In genomic region chr11:82423521-82423920, GRCm38 (mm10) we compare ENCODE assay signal across 20 mouse cellular contexts. TPM values are rescaled to one million over a fixed set of nuclear protein-coding genes. Genes with fewer than 3 reads are reported as not detected.
DNase-seq lines count a peak whose midpoint lies in the region; ATAC-seq lines count a peak whose summit lies in the region.
"Had no signal": no experiment of that assay in that cellular context is flagged by ENCODE, and none has a peak within 500 bp of the region (broad histone marks: within the 10 kb centered on the region; RNA-seq: fewer than 3 reads in every experiment).

No protein-coding gene starts in this region.

- peak overlapping the region; percentile 45; the same call in 1 of the 2 replicates for H3K27ac ChIP-seq in hindbrain, embryonic 10.5 days
- H3K27ac ChIP-seq in hindbrain, embryonic 14.5 days: no peak overlapping the region
- peak overlapping the region; percentile 38; the same call in 1 of the 2 replicates for H3K27ac ChIP-seq in neural tube, embryonic 13.5 days (replicated peaks)
- no peak overlapping the region; the same call in 1 of the 2 replicates for H3K27ac ChIP-seq in embryonic facial prominence, embryonic 10.5 days (replicated peaks)
- H3K27ac ChIP-seq: heart, adult 2 months; heart, embryonic 15.5 days; hindbrain, embryonic 15.5 days had no signal

- ATAC-seq in hindbrain, embryonic 14.5 days (ENCODE audit: low FRiP score): no peak
- ATAC-seq in neural tube, embryonic 13.5 days (ENCODE audit: low read depth): no peak
- ATAC-seq: forebrain, embryonic 14.5 days had no signal

- no peak overlapping the region for H3K4me3 ChIP-seq in hindbrain, embryonic 10.5 days
- H3K4me3 ChIP-seq in hindbrain, embryonic 14.5 days (replicated peaks; ENCODE audit: low read length): no peak overlapping the region
- no peak overlapping the region for H3K4me3 ChIP-seq in neural tube, embryonic 13.5 days
- no peak overlapping the region for H3K4me3 ChIP-seq in embryonic facial prominence, embryonic 10.5 days
- H3K4me3 ChIP-seq: heart, adult 2 months; heart, embryonic 15.5 days; hindbrain, embryonic 15.5 days had no signal

- H3K36me3 ChIP-seq in hindbrain, embryonic 10.5 days: no peaks in the 10 kb centered on the region
- H3K36me3 ChIP-seq in hindbrain, embryonic 14.5 days (replicated peaks; ENCODE audit: control insufficient read depth, insufficient read depth): no peaks in the 10 kb centered on the region
- H3K36me3 ChIP-seq in neural tube, embryonic 13.5 days: no peaks in the 10 kb centered on the region
- no peaks in the 10 kb centered on the region for H3K36me3 ChIP-seq in embryonic facial prominence, embryonic 10.5 days (replicated peaks)
- H3K36me3 ChIP-seq: heart, embryonic 15.5 days; hindbrain, embryonic 15.5 days had no signal

- peaks cover 81% of the 10 kb centered on the region for H3K27me3 ChIP-seq in hindbrain, embryonic 10.5 days (ENCODE audit: insufficient read depth, poor library complexity, severe bottlenecking)
- H3K27me3 ChIP-seq in hindbrain, embryonic 14.5 days (ENCODE audit: control insufficient read depth, insufficient read depth, low read length): 0 out of 2 replicates have a peak, but pooled peaks cover 4% of the 10 kb centered on the region
- no peaks in the 10 kb centered on the region for H3K27me3 ChIP-seq in neural tube, embryonic 13.5 days
- H3K27me3 ChIP-seq in embryonic facial prominence, embryonic 10.5 days (replicated peaks; ENCODE audit: low read depth, poor library complexity, severe bottlenecking): peaks cover 59% of the 10 kb centered on the region
- H3K27me3 ChIP-seq: heart, embryonic 15.5 days; hindbrain, embryonic 15.5 days had no signal

- peak; percentile 55 for DNase-seq in hindbrain, embryonic 10.5 days (ENCODE audit: low spot score)
- DNase-seq in hindbrain, embryonic 14.5 days (ENCODE audit: low spot score): no peak
- no peak for DNase-seq in neural tube, embryonic 10.5 days (ENCODE audit: extremely low spot score, low spot score)
- peak; percentile 55 for DNase-seq in embryonic facial prominence, embryonic 10.5 days (ENCODE audit: low spot score)
- DNase-seq in lung, postnatal 4 days: no peak
- no peak for DNase-seq in liver
- DNase-seq in cerebellum, adult 11-12 months: no peak
- DNase-seq: adrenal gland, postnatal 10 days; cerebellum, adult 18-20 months; cerebellum, adult 9-11 months; cerebellum, postnatal 36 days; gastrocnemius, postnatal 14 days; heart, adult 2 months; heart, postnatal 14 days had no signal

- H3K4me1 ChIP-seq in hindbrain, embryonic 10.5 days (replicated peaks): peaks cover 56% of the 10 kb centered on the region
- 0 out of 2 replicates have a peak, but pooled peaks cover 10% of the 10 kb centered on the region for H3K4me1 ChIP-seq in hindbrain, embryonic 14.5 days (replicated peaks; ENCODE audit: control insufficient read depth, insufficient read depth, low read length)
- peaks cover 22% of the 10 kb centered on the region for H3K4me1 ChIP-seq in neural tube, embryonic 13.5 days (replicated peaks)
- peaks cover 60% of the 10 kb centered on the region for H3K4me1 ChIP-seq in embryonic facial prominence, embryonic 10.5 days
- H3K4me1 ChIP-seq: heart, embryonic 15.5 days had no signal

- WGBS in hindbrain, embryonic 10.5 days: 15% methylated on average over 4 of the region's 4 CpGs
- WGBS in hindbrain, embryonic 14.5 days: 26% methylated on average over 4 of the region's 4 CpGs
- WGBS in neural tube, embryonic 13.5 days: 43% methylated on average over 4 of the region's 4 CpGs
- WGBS in embryonic facial prominence, embryonic 10.5 days: 14% methylated on average over 4 of the region's 4 CpGs

- H3K9me3 ChIP-seq in hindbrain, embryonic 10.5 days: no peaks in the 10 kb centered on the region
- H3K9me3 ChIP-seq in hindbrain, embryonic 14.5 days (ENCODE audit: control insufficient read depth, low read length): no peaks in the 10 kb centered on the region
- H3K9me3 ChIP-seq in neural tube, embryonic 13.5 days: no peaks in the 10 kb centered on the region
- H3K9me3 ChIP-seq in embryonic facial prominence, embryonic 10.5 days: no peaks in the 10 kb centered on the region
- H3K9me3 ChIP-seq: heart, embryonic 15.5 days; hindbrain, embryonic 15.5 days had no signal

- no peak overlapping the region for H3K4me2 ChIP-seq in hindbrain, embryonic 14.5 days (replicated peaks)
- H3K4me2 ChIP-seq in neural tube, embryonic 13.5 days: no peak overlapping the region
- H3K4me2 ChIP-seq: heart, embryonic 11.5 days; heart, embryonic 15.5 days; hindbrain, embryonic 15.5 days had no signal

- H3K9ac ChIP-seq in hindbrain, embryonic 14.5 days: no peak overlapping the region
- no peak overlapping the region for H3K9ac ChIP-seq in neural tube, embryonic 13.5 days
- H3K9ac ChIP-seq: heart, embryonic 15.5 days; hindbrain, embryonic 15.5 days had no signal

RNA-seq across cellular contexts. Expression of gene Tmem132e, which starts 34.8 kb away (rescaled TPM):
- 1.4 and 1.7 TPM in 2 replicates for polyA plus RNA-seq in hindbrain, embryonic 10.5 days (2016; fragmentation: Nextera tagmentation; extraction: Ambion mirVana)
- polyA plus RNA-seq in hindbrain, embryonic 14.5 days (2014; fragmentation: Nextera tagmentation; extraction: Ambion mirVana): 5.1 and 6.9 TPM in 2 replicates
- polyA plus RNA-seq in neural tube, embryonic 13.5 days (2015; fragmentation: Nextera tagmentation; extraction: Ambion mirVana): 4.5 and 5.1 TPM in 2 replicates
- 1.0 and 1.2 TPM in 2 replicates for polyA plus RNA-seq in embryonic facial prominence, embryonic 10.5 days (2016; fragmentation: Nextera tagmentation; extraction: Ambion mirVana)
- polyA plus RNA-seq: C2C12 had no signal

Comparison
In these comparisons a context has a peak if more than half of its experiments do, and no peak if none do; other contexts are left out.
1. DNase-seq: peak in hindbrain, embryonic 10.5 days (single experiment) and embryonic facial prominence, embryonic 10.5 days (single experiment); none in hindbrain, embryonic 14.5 days (single experiment), neural tube, embryonic 10.5 days (single experiment), lung, postnatal 4 days (0 of 2), liver (single experiment) and cerebellum, adult 11-12 months (single experiment).
2. H3K27ac ChIP-seq: peak in hindbrain, embryonic 10.5 days (single experiment) and neural tube, embryonic 13.5 days (single experiment); none in hindbrain, embryonic 14.5 days (single experiment) and embryonic facial prominence, embryonic 10.5 days (single experiment).